In genomic region chr11:46377819-46378782, GRCm38 (mm10) we compare ENCODE assay signal across 27 mouse cellular contexts. TPM values are rescaled to one million over a fixed set of nuclear protein-coding genes. Genes with fewer than 3 reads are reported as not detected.
DNase-seq lines count a peak whose midpoint lies in the region; ATAC-seq and TF ChIP-seq lines count a peak whose summit lies in the region.
"Had no signal": no experiment of that assay in that cellular context is flagged by ENCODE, and none has a peak within 500 bp of the region (broad histone marks: within the 10 kb centered on the region; RNA-seq: fewer than 3 reads in every experiment).

No protein-coding gene starts in this region.

- peak; percentile 6 for DNase-seq in thymus, postnatal 4 days
- no peak for DNase-seq in thymus, adult 2 months
- DNase-seq in layer of hippocampus, adult 9-10 months (ENCODE audit: low spot score): no peak
- DNase-seq: adrenal gland, adult 2 months; cerebellum, adult 8-10 months; gastrocnemius, postnatal 14 days; kidney, adult 18-20 months; kidney, postnatal 10 days; right cerebral cortex, postnatal 14 days; thymus, postnatal 36 days had no signal

- peaks cover 41% of the 10 kb centered on the region for H3K4me1 ChIP-seq in thymus, adult 2 months (replicated peaks; ENCODE audit: control insufficient read depth, insufficient read depth, low read length)
- H3K4me1 ChIP-seq in liver, embryonic 16.5 days (ENCODE audit: control insufficient read depth, low read depth, low read length): peaks cover 14% of the 10 kb centered on the region
- H3K4me1 ChIP-seq in hindbrain, embryonic 12.5 days: no peaks in the 10 kb centered on the region
- H3K4me1 ChIP-seq in neural tube, embryonic 15.5 days: no peaks in the 10 kb centered on the region
- H3K4me1 ChIP-seq: embryonic facial prominence, embryonic 13.5 days; forebrain, embryonic 10.5 days; lung, embryonic 15.5 days; neural tube, embryonic 12.5 days had no signal

- no peak for TF ChIP-seq CTCF in thymus, adult 2 months (IDR thresholded peaks at IDR 0.05; ENCODE audit: borderline replicate concordance, control insufficient read depth, extremely low read depth, insufficient read depth, low read length, poor library complexity)

- peak; percentile 19 to 52; a peak in 1 of 4 replicates for ATAC-seq in hematopoietic stem cell, adult 5-6 weeks (replicated peaks in 1 of 2; ENCODE audit: insufficient read depth in 1 of 2, low FRiP score in 2 of 2, low TSS enrichment in 1 of 2, low read depth in 1 of 2, poor library complexity in 2 of 2, severe bottlenecking in 2 of 2)
- ATAC-seq in liver, embryonic 16.5 days (ENCODE audit: low read depth): peak; percentile 90
- ATAC-seq in hindbrain, embryonic 12.5 days (ENCODE audit: low FRiP score): no peak
- no peak for ATAC-seq in neural tube, embryonic 15.5 days (ENCODE audit: low FRiP score)
- ATAC-seq: hindbrain, postnatal 0 days; midbrain, embryonic 16.5 days had no signal

- TF ChIP-seq POLR2A in thymus, adult 2 months (IDR thresholded peaks at IDR 0.05; ENCODE audit: control insufficient read depth, extremely low read depth, insufficient read depth, low read length, poor library complexity): no peak

- no peak overlapping the region for H3K9ac ChIP-seq in liver, embryonic 16.5 days (ENCODE audit: low read depth, low read length)
- H3K9ac ChIP-seq in hindbrain, embryonic 12.5 days: no peak overlapping the region
- no peak overlapping the region for H3K9ac ChIP-seq in neural tube, embryonic 15.5 days (replicated peaks)
- H3K9ac ChIP-seq: embryonic facial prominence, embryonic 13.5 days; limb, embryonic 12.5 days; lung, embryonic 15.5 days; neural tube, embryonic 12.5 days had no signal

- no peak overlapping the region for H3K27ac ChIP-seq in thymus, adult 2 months (ENCODE audit: control insufficient read depth, insufficient read depth, low read length)
- peak overlapping the region; percentile 36 for H3K27ac ChIP-seq in liver, embryonic 16.5 days (ENCODE audit: low read length)
- H3K27ac ChIP-seq in hindbrain, embryonic 12.5 days: no peak overlapping the region
- no peak overlapping the region for H3K27ac ChIP-seq in neural tube, embryonic 15.5 days (replicated peaks)
- H3K27ac ChIP-seq: embryonic facial prominence, embryonic 13.5 days; forebrain, embryonic 10.5 days; hindbrain, postnatal 0 days; limb, embryonic 12.5 days; lung, embryonic 15.5 days; neural tube, embryonic 12.5 days had no signal

- no peaks in the 10 kb centered on the region for H3K9me3 ChIP-seq in liver, embryonic 16.5 days (replicated peaks; ENCODE audit: control insufficient read depth, low read length)
- no peaks in the 10 kb centered on the region for H3K9me3 ChIP-seq in hindbrain, embryonic 12.5 days (replicated peaks)
- no peaks in the 10 kb centered on the region for H3K9me3 ChIP-seq in neural tube, embryonic 15.5 days (replicated peaks)
- H3K9me3 ChIP-seq: embryonic facial prominence, embryonic 13.5 days; forebrain, embryonic 10.5 days; limb, embryonic 12.5 days; lung, embryonic 15.5 days; megakaryocyte, embryonic 14.5 days; neural tube, embryonic 12.5 days had no signal

- 84% methylated on average over 8 of the region's 8 CpGs for WGBS in thymus, adult 2 months
- WGBS in liver, embryonic 16.5 days (ENCODE audit: insufficient replicate concordance): 54% methylated on average over 8 of the region's 8 CpGs
- 86% methylated on average over 8 of the region's 8 CpGs for WGBS in hindbrain, embryonic 12.5 days
- WGBS in neural tube, embryonic 15.5 days: 91% methylated on average over 8 of the region's 8 CpGs

- no peaks in the 10 kb centered on the region for H3K27me3 ChIP-seq in thymus, adult 2 months (ENCODE audit: control insufficient read depth, insufficient read depth, low read length)
- no peaks in the 10 kb centered on the region for H3K27me3 ChIP-seq in liver, embryonic 16.5 days (ENCODE audit: control insufficient read depth, insufficient read depth, low read depth, low read length)
- no peaks in the 10 kb centered on the region for H3K27me3 ChIP-seq in hindbrain, embryonic 12.5 days
- no peaks in the 10 kb centered on the region for H3K27me3 ChIP-seq in neural tube, embryonic 15.5 days (replicated peaks)
- H3K27me3 ChIP-seq: embryonic facial prominence, embryonic 13.5 days; limb, embryonic 12.5 days; lung, embryonic 15.5 days; neural tube, embryonic 12.5 days had no signal

- no peak overlapping the region for H3K4me2 ChIP-seq in liver, embryonic 16.5 days (ENCODE audit: low read depth, low read length)
- H3K4me2 ChIP-seq in hindbrain, embryonic 12.5 days (replicated peaks): no peak overlapping the region
- H3K4me2 ChIP-seq in neural tube, embryonic 15.5 days: no peak overlapping the region
- H3K4me2 ChIP-seq: embryonic facial prominence, embryonic 13.5 days; heart, embryonic 11.5 days; limb, embryonic 12.5 days; lung, embryonic 15.5 days; neural tube, embryonic 12.5 days had no signal

- peaks cover 27% of the 10 kb centered on the region for H3K36me3 ChIP-seq in thymus, adult 2 months (ENCODE audit: control insufficient read depth, insufficient read depth, low read length)
- H3K36me3 ChIP-seq in liver, embryonic 16.5 days (ENCODE audit: control insufficient read depth, insufficient read depth): no peaks in the 10 kb centered on the region
- no peaks in the 10 kb centered on the region for H3K36me3 ChIP-seq in hindbrain, embryonic 12.5 days
- H3K36me3 ChIP-seq in neural tube, embryonic 15.5 days: no peaks in the 10 kb centered on the region
- H3K36me3 ChIP-seq: embryonic facial prominence, embryonic 13.5 days; forebrain, embryonic 10.5 days; limb, embryonic 12.5 days; lung, embryonic 15.5 days; neural tube, embryonic 12.5 days had no signal

- no peak overlapping the region for H3K4me3 ChIP-seq in thymus, adult 2 months (ENCODE audit: control insufficient read depth, insufficient read depth, low read length)
- no peak overlapping the region for H3K4me3 ChIP-seq in liver, embryonic 16.5 days (ENCODE audit: low read depth, low read length)
- no peak overlapping the region for H3K4me3 ChIP-seq in hindbrain, embryonic 12.5 days
- H3K4me3 ChIP-seq in neural tube, embryonic 15.5 days (replicated peaks): no peak overlapping the region
- H3K4me3 ChIP-seq: embryonic facial prominence, embryonic 13.5 days; forebrain, embryonic 10.5 days; limb, embryonic 12.5 days; lung, embryonic 15.5 days; megakaryocyte, embryonic 14.5 days; neural tube, embryonic 12.5 days had no signal

RNA-seq across cellular contexts. Expression of gene Itk, which starts 11.2 kb away (rescaled TPM):
- 117 and 125 TPM in 2 replicates for polyA plus RNA-seq in thymus, adult 2 months (2012; rRNA removed)
- 2.9 and 6.0 TPM in 2 replicates for total RNA-seq in hematopoietic stem cell, adult 5-6 weeks (2017)
- 0.09 and 0.12 TPM in 2 replicates for polyA plus RNA-seq in liver, embryonic 16.5 days (2015; fragmentation: Nextera tagmentation; extraction: Ambion mirVana)
- 0.05 TPM in 1 of 2 replicates, not detected in the other for polyA plus RNA-seq in hindbrain, embryonic 12.5 days (2016; fragmentation: Nextera tagmentation; extraction: Ambion mirVana)
- 2.3 TPM in 1 of 2 replicates, not detected in the other for polyA plus RNA-seq in neural tube, embryonic 15.5 days (2015; fragmentation: Nextera tagmentation; extraction: Ambion mirVana)
- total RNA-seq: hindbrain, postnatal 0 days had no signal
- polyA plus RNA-seq: embryonic facial prominence, embryonic 13.5 days; forebrain, embryonic 10.5 days; heart, embryonic 11.5 days; limb, embryonic 12.5 days; midbrain, embryonic 16.5 days; neural tube, embryonic 12.5 days had no signal

RNA-seq across cellular contexts. Expression of gene Fam71b, which starts 18.3 kb away (rescaled TPM):
- polyA plus RNA-seq in thymus, adult 2 months (2012; rRNA removed): 2.1 and 2.6 TPM in 2 replicates
- total RNA-seq in hematopoietic stem cell, adult 5-6 weeks (2017): not detected in 2 replicates
- 0.04 TPM in 1 of 2 replicates, not detected in the other for polyA plus RNA-seq in liver, embryonic 16.5 days (2015; fragmentation: Nextera tagmentation; extraction: Ambion mirVana)
- polyA plus RNA-seq in hindbrain, embryonic 12.5 days (2016; fragmentation: Nextera tagmentation; extraction: Ambion mirVana): not detected in 2 replicates
- not detected in 2 replicates for polyA plus RNA-seq in neural tube, embryonic 15.5 days (2015; fragmentation: Nextera tagmentation; extraction: Ambion mirVana)
- total RNA-seq: adrenal gland, adult 2 months; gastrocnemius, postnatal 14 days; heart, postnatal 25 days; hindbrain, postnatal 0 days; layer of hippocampus, adult 8-10 months; left cerebral cortex, adult 8-10 months had no signal
- polyA plus RNA-seq: adrenal gland, adult 2 months; cortical plate, adult 2 months; embryonic facial prominence, embryonic 13.5 days; forebrain, embryonic 10.5 days; hindbrain, postnatal 0 days; limb, embryonic 12.5 days; midbrain, embryonic 16.5 days; neural tube, embryonic 12.5 days had no signal

RNA-seq across cellular contexts. Expression of gene Med7, which starts 58.6 kb away (rescaled TPM):
- polyA plus RNA-seq in thymus, adult 2 months (2012; rRNA removed): 26.2 and 28.2 TPM in 2 replicates
- 35.3 and 36.8 TPM in 2 replicates for total RNA-seq in hematopoietic stem cell, adult 5-6 weeks (2017)
- polyA plus RNA-seq in liver, embryonic 16.5 days (2015; fragmentation: Nextera tagmentation; extraction: Ambion mirVana): 44.8 and 49.7 TPM in 2 replicates
- 79.3 and 85.9 TPM in 2 replicates for polyA plus RNA-seq in hindbrain, embryonic 12.5 days (2016; fragmentation: Nextera tagmentation; extraction: Ambion mirVana)
- 64.0 and 66.6 TPM in 2 replicates for polyA plus RNA-seq in neural tube, embryonic 15.5 days (2015; fragmentation: Nextera tagmentation; extraction: Ambion mirVana)

Comparison
In these comparisons a context has a peak if more than half of its experiments do, and no peak if none do; other contexts are left out.
1. ATAC-seq: peak in hematopoietic stem cell, adult 5-6 weeks (2 of 2) and liver, embryonic 16.5 days (single experiment); none in hindbrain, embryonic 12.5 days (single experiment) and neural tube, embryonic 15.5 days (single experiment).
2. RNA of gene Itk, which starts 11.2 kb away (polyA plus RNA-seq): 117 to 125 TPM in thymus, adult 2 months; 0.09 to 0.12 TPM in liver, embryonic 16.5 days, 0.05 TPM in hindbrain, embryonic 12.5 days and 2.3 TPM in neural tube, embryonic 15.5 days; every median in the first group is over 10 times any median in the second.